16 mouse cellular contexts compared by ENCODE assay signal in the genomic region with DNA sequence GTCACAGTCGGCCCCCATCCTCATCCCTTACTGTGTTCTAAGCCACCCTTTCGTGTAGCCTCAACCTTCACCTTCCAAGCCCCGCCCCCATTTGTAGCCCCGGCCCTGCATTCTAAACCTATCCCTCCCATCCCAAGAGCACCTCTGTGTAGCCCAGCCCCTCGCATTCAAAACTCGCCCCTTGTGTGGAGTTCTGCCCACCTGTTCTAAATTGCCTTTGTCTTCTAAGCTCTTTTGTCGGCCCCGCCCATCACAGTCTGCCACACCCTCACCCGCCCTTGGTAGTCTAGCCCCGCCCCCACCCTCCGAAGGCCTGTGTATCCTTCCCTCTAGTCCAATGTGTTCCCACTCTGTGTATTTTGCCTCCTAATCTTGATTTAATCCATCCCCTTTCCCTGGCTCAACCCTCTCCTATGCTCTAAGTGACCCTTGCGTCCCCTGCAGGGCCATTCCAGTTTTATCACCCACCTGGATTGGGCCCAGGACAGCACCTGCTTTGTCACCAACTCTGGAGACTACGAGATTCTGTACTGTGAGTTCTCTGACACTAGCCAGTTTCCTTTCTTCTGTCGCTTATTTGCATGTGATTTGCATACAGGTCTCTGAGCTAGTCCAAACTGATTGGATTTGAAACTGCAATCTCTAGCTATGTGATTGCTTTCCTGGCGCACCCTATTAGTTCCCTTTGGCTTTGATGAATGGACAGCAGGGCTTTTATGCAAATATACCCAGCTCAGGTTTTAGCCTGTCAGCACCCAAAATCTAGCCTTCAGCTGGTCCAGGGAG. TPM values are rescaled to one million over a fixed set of nuclear protein-coding genes. Genes with fewer than 3 reads are reported as not detected.
DNase-seq lines count a peak whose midpoint lies in the region; ATAC-seq lines count a peak whose summit lies in the region.
"Had no signal": no experiment of that assay in that cellular context is flagged by ENCODE, and none has a peak within 500 bp of the region (broad histone marks: within the 10 kb centered on the region; RNA-seq: fewer than 3 reads in every experiment).

No protein-coding gene starts in this region.

- ATAC-seq in hindbrain, embryonic 12.5 days (ENCODE audit: low FRiP score) = 0 out of 2 replicates have a peak, but pooled peaks have one; percentile 14
- no peak for ATAC-seq in hindbrain, embryonic 13.5 days (ENCODE audit: low FRiP score)
- peak; percentile 44; the same call in 1 of the 2 replicates for ATAC-seq in megakaryocyte progenitor cell, adult 5-6 weeks (replicated peaks; ENCODE audit: poor library complexity)
- no peak for ATAC-seq in CD4-positive, CD25-positive, alpha-beta regulatory T cell, adult 4 months
- ATAC-seq: Patski had no signal

- H3K36me3 ChIP-seq in hindbrain, embryonic 12.5 days = peaks cover 62% of the 10 kb centered on the region
- H3K36me3 ChIP-seq in hindbrain, embryonic 13.5 days = peaks cover 84% of the 10 kb centered on the region

- H3K9ac ChIP-seq in hindbrain, embryonic 12.5 days = no peak overlapping the region
- H3K9ac ChIP-seq in hindbrain, embryonic 13.5 days = no peak overlapping the region
- H3K9ac ChIP-seq: limb, embryonic 13.5 days had no signal

- H3K4me2 ChIP-seq in hindbrain, embryonic 12.5 days (replicated peaks) = no peak overlapping the region
- no peak overlapping the region for H3K4me2 ChIP-seq in hindbrain, embryonic 13.5 days
- H3K4me2 ChIP-seq: limb, embryonic 13.5 days had no signal

- WGBS in hindbrain, embryonic 12.5 days = 59% methylated on average over 15 of the region's 15 CpGs
- 66% methylated on average over 15 of the region's 15 CpGs for WGBS in hindbrain, embryonic 13.5 days

- H3K27ac ChIP-seq in hindbrain, embryonic 12.5 days = no peak overlapping the region
- no peak overlapping the region for H3K27ac ChIP-seq in hindbrain, embryonic 13.5 days
- H3K27ac ChIP-seq: limb, embryonic 13.5 days had no signal

- H3K4me3 ChIP-seq in hindbrain, embryonic 12.5 days = no peak overlapping the region
- H3K4me3 ChIP-seq in hindbrain, embryonic 13.5 days = no peak overlapping the region
- H3K4me3 ChIP-seq: limb, embryonic 13.5 days; myocyte had no signal

- H3K27me3 ChIP-seq in hindbrain, embryonic 12.5 days = no peaks in the 10 kb centered on the region
- no peaks in the 10 kb centered on the region for H3K27me3 ChIP-seq in hindbrain, embryonic 13.5 days
- H3K27me3 ChIP-seq: limb, embryonic 13.5 days; Patski had no signal

- no peaks in the 10 kb centered on the region for H3K9me3 ChIP-seq in hindbrain, embryonic 12.5 days (replicated peaks)
- no peaks in the 10 kb centered on the region for H3K9me3 ChIP-seq in hindbrain, embryonic 13.5 days
- H3K9me3 ChIP-seq: limb, embryonic 13.5 days had no signal

- DNase-seq in A20 (ENCODE audit: low read depth, low spot score) (peak; percentile 67), ZHBTc4 (ENCODE audit: low read depth, low spot score) (peak; percentile 94)
- DNase-seq in frontal cortex, postnatal 36 days (ENCODE audit: low spot score in 2 of 2) = no peak
- no peak for DNase-seq in adrenal gland, adult 8-10 months
- DNase-seq: adrenal gland, adult 2 months; kidney, adult 11 months; kidney, postnatal 36 days; layer of hippocampus, postnatal 36 days; lung, postnatal 4 days had no signal

- no peaks in the 10 kb centered on the region for H3K4me1 ChIP-seq in hindbrain, embryonic 12.5 days
- no peaks in the 10 kb centered on the region for H3K4me1 ChIP-seq in hindbrain, embryonic 13.5 days (replicated peaks)
- H3K4me1 ChIP-seq: limb, embryonic 13.5 days had no signal

RNA-seq across cellular contexts. Expression of a gene that starts 10.1 kb away (rescaled TPM):
- polyA plus RNA-seq in hindbrain, embryonic 12.5 days (2016; fragmentation: Nextera tagmentation; extraction: Ambion mirVana) = 2.2 and 2.4 TPM in 2 replicates
- polyA plus RNA-seq in hindbrain, embryonic 13.5 days (2015; fragmentation: Nextera tagmentation; extraction: Ambion mirVana) = 1.8 and 2.3 TPM in 2 replicates
- total RNA-seq in megakaryocyte progenitor cell, adult 5-6 weeks (2015) = 0.12 TPM in 1 of 2 replicates, not detected in the other
- total RNA-seq in megakaryocyte progenitor cell, adult 5-6 weeks (2017) = not detected in 2 replicates
- under 1 TPM in 1 of 2 experiments, not detected in 1; 0.11 TPM for polyA plus RNA-seq in CD4-positive, CD25-positive, alpha-beta regulatory T cell, adult 4 months (2017; shearing (Covaris generic))
- total RNA-seq in adrenal gland, adult 8-10 months (2022) = 10 to 100 TPM in 2 of 4 experiments, 1 to 10 TPM in 2; 5.7 to 15.2 (median 8.2) TPM

RNA-seq across cellular contexts. Expression of a gene that starts 25.9 kb away (rescaled TPM):
- 41.1 and 41.7 TPM in 2 replicates for polyA plus RNA-seq in hindbrain, embryonic 12.5 days (2016; fragmentation: Nextera tagmentation; extraction: Ambion mirVana)
- polyA plus RNA-seq in hindbrain, embryonic 13.5 days (2015; fragmentation: Nextera tagmentation; extraction: Ambion mirVana) = 36.9 and 37.1 TPM in 2 replicates
- 12.4 and 16.1 TPM in 2 replicates for total RNA-seq in megakaryocyte progenitor cell, adult 5-6 weeks (2015)
- 19.9 and 25.0 TPM in 2 replicates for total RNA-seq in megakaryocyte progenitor cell, adult 5-6 weeks (2017)
- polyA plus RNA-seq in CD4-positive, CD25-positive, alpha-beta regulatory T cell, adult 4 months (2017; shearing (Covaris generic)) = 10 to 100 TPM; 15.2 to 24.0 TPM
- 10 to 100 TPM; 32.4 to 41.5 (median 33.7) TPM for total RNA-seq in adrenal gland, adult 8-10 months (2022)

RNA-seq across cellular contexts. Expression of a gene that starts 26.0 kb away (rescaled TPM):
- polyA plus RNA-seq in hindbrain, embryonic 12.5 days (2016; fragmentation: Nextera tagmentation; extraction: Ambion mirVana) = 6.1 and 7.2 TPM in 2 replicates
- 6.6 and 8.2 TPM in 2 replicates for polyA plus RNA-seq in hindbrain, embryonic 13.5 days (2015; fragmentation: Nextera tagmentation; extraction: Ambion mirVana)
- total RNA-seq in megakaryocyte progenitor cell, adult 5-6 weeks (2015) = 4.3 and 5.5 TPM in 2 replicates
- 8.0 and 15.1 TPM in 2 replicates for total RNA-seq in megakaryocyte progenitor cell, adult 5-6 weeks (2017)
- 10 to 100 TPM in 1 of 2 experiments, 1 to 10 TPM in 1; 10.0 to 30.1 TPM for polyA plus RNA-seq in CD4-positive, CD25-positive, alpha-beta regulatory T cell, adult 4 months (2017; shearing (Covaris generic))
- total RNA-seq in adrenal gland, adult 8-10 months (2022) = 10 to 100 TPM; 56.2 to 79.2 (median 69.6) TPM

RNA-seq across cellular contexts. Expression of a gene that starts 36.3 kb away (rescaled TPM):
- 1.4 and 2.0 TPM in 2 replicates for polyA plus RNA-seq in hindbrain, embryonic 12.5 days (2016; fragmentation: Nextera tagmentation; extraction: Ambion mirVana)
- 1.6 and 2.3 TPM in 2 replicates for polyA plus RNA-seq in hindbrain, embryonic 13.5 days (2015; fragmentation: Nextera tagmentation; extraction: Ambion mirVana)
- total RNA-seq in megakaryocyte progenitor cell, adult 5-6 weeks (2015) = not detected in 2 replicates
- not detected in 2 replicates for total RNA-seq in megakaryocyte progenitor cell, adult 5-6 weeks (2017)
- polyA plus RNA-seq in CD4-positive, CD25-positive, alpha-beta regulatory T cell, adult 4 months (2017; shearing (Covaris generic)) = not detected
- 1 to 10 TPM in 1 of 4 experiments, under 1 TPM in 3; 0.17 to 1.5 (median 0.64) TPM for total RNA-seq in adrenal gland, adult 8-10 months (2022)

RNA-seq across cellular contexts. Expression of a gene that starts 52.7 kb away (rescaled TPM):
- 118 and 122 TPM in 2 replicates for polyA plus RNA-seq in hindbrain, embryonic 12.5 days (2016; fragmentation: Nextera tagmentation; extraction: Ambion mirVana)
- 123 and 128 TPM in 2 replicates for polyA plus RNA-seq in hindbrain, embryonic 13.5 days (2015; fragmentation: Nextera tagmentation; extraction: Ambion mirVana)
- 106 and 117 TPM in 2 replicates for total RNA-seq in megakaryocyte progenitor cell, adult 5-6 weeks (2015)
- total RNA-seq in megakaryocyte progenitor cell, adult 5-6 weeks (2017) = 78.6 and 83.9 TPM in 2 replicates
- polyA plus RNA-seq in CD4-positive, CD25-positive, alpha-beta regulatory T cell, adult 4 months (2017; shearing (Covaris generic)) = 10 to 100 TPM; 63.0 to 77.3 TPM
- total RNA-seq in adrenal gland, adult 8-10 months (2022) = 10 to 100 TPM; 86.1 to 97.7 (median 92.4) TPM

Comparison
In these comparisons a context has a peak if more than half of its experiments do, and no peak if none do; other contexts are left out.
1. ATAC-seq: peak in hindbrain, embryonic 12.5 days (single experiment) and megakaryocyte progenitor cell, adult 5-6 weeks (single experiment); none in hindbrain, embryonic 13.5 days (single experiment) and CD4-positive, CD25-positive, alpha-beta regulatory T cell, adult 4 months (single experiment).
2. DNase-seq: peak in A20 (single experiment) and ZHBTc4 (single experiment); none in frontal cortex, postnatal 36 days (0 of 2) and adrenal gland, adult 8-10 months (single experiment).